Mouse (Mus musculus) heart, postnatal 25 days (tissue): ENCODE data around the gene Ttc16. TPM values are rescaled to one million over a fixed set of nuclear protein-coding genes. Genes with fewer than 3 reads are reported as not detected.
A peak's percentile ranks its signal among the peaks of the same experiment; 100 is the strongest.

ENCODE experiments used
- DNase-seq: peaks from one replicate; pipeline ENCODE4 v3.0.0; 2022; ENCODE audit warnings: low spot score
- intact Hi-C: fragments of 180-260 bp; cut with DNase I; formaldehyde crosslinking; loops from one replicate; pipeline ENCODE4 v1.15.1; 2025
- total RNA-seq, 2 experiments: library from RNA; stranded (reverse); gene quantifications; 2 replicates each; pipeline ENCODE4 v1.2.3; 2021

Ttc16 gene
- total RNA-seq, 2 experiments from 2014 or later: 0.10 to 0.17 TPM

DNA sequence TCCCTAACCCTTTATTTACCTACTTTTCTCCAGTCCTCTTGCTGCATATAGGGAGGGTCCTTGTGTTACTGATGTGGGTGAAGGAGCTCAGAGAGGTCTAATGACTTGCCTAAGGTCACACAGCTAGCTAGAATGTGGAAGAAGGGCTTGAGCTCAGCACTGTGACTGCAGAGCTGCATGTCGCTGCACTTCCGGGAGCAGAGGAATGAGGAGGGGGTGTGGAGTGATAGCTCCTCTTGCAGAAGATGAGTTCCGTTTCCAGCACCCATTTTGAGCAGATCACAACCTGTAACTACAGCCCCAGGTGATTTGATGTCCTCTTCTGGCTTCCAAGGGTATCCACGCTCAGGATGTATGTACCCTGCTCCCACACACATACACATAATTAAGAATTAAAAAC is 51.3 kb downstream of the Ttc16 start:
- intact Hi-C loops: no loop called here
- no peak for DNase-seq

DNA sequence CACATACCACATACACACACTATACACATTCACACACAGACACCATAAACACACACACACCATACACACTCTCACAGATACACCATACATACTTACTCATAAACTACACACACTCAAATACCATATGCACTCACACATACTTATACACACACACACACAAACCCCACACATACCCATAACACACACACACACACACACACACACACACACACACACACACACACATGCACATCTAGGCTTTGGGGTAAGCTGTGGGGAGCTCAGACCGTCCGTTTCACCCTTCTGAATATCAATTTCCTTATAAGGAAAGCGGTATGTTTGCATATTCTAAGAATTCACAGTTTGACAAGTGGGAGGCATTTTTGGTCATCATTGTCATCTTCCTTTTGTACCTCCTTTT is 52.9 kb downstream of the Ttc16 start:
- DNase-seq: no peak
- intact Hi-C loops: no loop called here

DNA sequence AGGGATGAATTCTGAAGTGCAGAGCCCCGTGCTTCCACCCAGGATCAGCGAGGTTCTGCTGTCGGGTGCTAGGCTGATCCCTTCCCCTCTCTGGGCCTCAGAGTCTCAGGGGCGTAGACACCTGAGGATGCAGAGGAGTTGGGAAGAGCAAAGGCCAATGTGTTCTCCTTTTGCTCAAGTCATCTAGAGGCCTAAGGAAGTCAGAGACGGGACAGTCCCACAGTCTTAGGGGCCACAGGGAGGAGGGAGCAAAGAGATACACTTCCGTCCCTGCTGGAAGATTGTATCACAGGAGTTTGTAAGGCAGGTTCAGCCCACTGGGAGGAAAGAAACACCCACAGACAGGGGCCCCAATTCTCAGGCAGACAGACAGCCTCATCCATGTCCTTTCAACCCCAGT is 53.4 kb downstream of the Ttc16 start:
- no peak for DNase-seq
- intact Hi-C loops: no loop called here

- DNase-seq: no peak
- intact Hi-C loops: no loop called here
Measured at GRCm38 (mm10) chr2:32720681-32721229, 54.7 kb downstream of the Ttc16 start, which contains the start of gene Sh2d3c. Sh2d3c (plus strand) TSS chr2:32721055.

- intact Hi-C loops: no loop called here
- DNase-seq: no peak
Measured at GRCm38 (mm10) chr2:32720053-32720452, 55.4 kb downstream of the Ttc16 start.

DNA sequence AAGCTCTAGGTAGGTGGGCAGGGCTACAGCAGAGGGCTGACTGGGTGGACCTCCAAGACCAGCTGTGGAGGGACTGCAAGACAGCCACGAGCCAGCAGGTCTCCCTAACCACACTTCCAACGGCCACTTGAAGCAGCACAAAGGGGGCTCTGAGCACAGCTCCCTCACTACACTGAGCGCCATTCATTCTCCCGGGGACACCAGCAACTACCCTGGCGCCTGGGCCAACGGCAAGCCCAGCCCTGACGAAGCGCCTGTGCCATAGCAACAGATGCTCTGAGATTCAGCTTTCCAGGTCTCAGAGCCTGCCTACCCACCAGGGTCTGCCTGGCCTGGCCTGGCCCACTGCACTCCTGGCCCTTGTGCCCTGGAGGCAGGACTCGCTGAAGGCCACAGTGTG is 56.7 kb downstream of the Ttc16 start:
- no peak for DNase-seq
- intact Hi-C loops: no loop called here

DNA sequence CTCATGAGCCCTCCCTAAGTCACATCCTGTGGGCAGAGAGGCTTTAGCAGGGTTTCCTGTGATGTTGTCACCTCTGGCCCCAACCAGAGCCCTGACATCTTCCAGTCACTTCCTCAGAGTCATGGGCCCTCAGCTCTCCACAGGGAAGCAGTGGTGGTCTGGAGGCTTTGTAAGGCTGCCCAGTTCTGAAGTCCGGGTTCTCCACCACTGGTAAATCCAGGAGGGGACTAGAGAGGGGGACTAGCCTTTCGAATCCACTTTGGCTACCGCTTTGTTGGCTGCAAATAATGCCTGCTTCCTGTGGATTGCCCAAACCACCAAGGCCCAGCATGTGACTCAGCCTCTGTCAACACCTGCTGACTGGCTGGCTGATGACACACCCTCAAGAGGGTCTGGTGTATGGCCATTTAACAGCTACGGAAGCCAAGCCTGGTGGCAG is 60.4 kb downstream of the Ttc16 start:
- intact Hi-C loops: loop anchor here (1.0 kb wide), 1 partner anchor 42 kb away; the partner anchor contains the start of gene Tor2a
- DNase-seq: peak; percentile 44

- intact Hi-C loops: loop anchor here (1.0 kb wide), 1 partner anchor 43 kb away; the partner anchor contains the start of gene Tor2a
- DNase-seq: no peak
Measured at GRCm38 (mm10) chr2:32714117-32714986, 61.1 kb downstream of the Ttc16 start.

GRCm38 (mm10) chr2:32712934-32713817 is 62.3 kb downstream of the Ttc16 start, which contains the start of gene Cdk9:
Cdk9 (minus strand) TSS chr2:32713076.
- intact Hi-C loops: loop anchor here (2.0 kb wide), 1 partner anchor 134 kb away; the partner anchor contains the start of gene Stxbp1
- peak; percentile 86 for DNase-seq

DNA sequence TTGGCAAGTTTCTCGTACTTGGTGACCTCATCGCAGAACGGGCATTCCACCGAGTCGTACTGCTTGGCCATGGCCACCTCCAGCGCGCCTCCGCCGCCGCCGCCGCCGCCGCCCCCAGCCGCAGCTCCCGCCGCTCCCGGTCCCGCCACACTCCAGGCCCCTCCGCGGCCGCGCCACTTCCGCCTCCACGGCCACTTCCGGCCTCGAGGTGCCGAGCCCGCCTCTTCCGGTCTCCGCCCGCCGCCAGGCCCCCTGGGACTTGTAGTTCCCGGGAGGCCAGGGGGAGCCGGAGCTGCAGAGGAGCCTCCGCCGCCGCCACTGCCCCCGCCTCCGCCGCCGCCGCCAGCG is 62.9 kb downstream of the Ttc16 start:
- intact Hi-C loops: loop anchor here (2.0 kb wide), 1 partner anchor 134 kb away; the partner anchor contains the start of gene Stxbp1
- DNase-seq: peak; percentile 92

- intact Hi-C loops: loop anchor here (2.0 kb wide), 1 partner anchor 135 kb away; the partner anchor contains the start of gene Stxbp1
- DNase-seq: peak; percentile 64
Measured at GRCm38 (mm10) chr2:32712108-32712551, 63.3 kb downstream of the Ttc16 start.

- DNase-seq: no peak
- intact Hi-C loops: loop anchor here (2.0 kb wide), 2 partner anchors 135 to 143 kb away; partner anchors contain the start of gene Stxbp1
Measured at GRCm38 (mm10) chr2:32711301-32712056, 64.0 kb downstream of the Ttc16 start.

- DNase-seq: no peak
- intact Hi-C loops: loop anchor here (2.0 kb wide), 1 partner anchor 144 kb away; no protein-coding TSS in a partner anchor
Measured at GRCm38 (mm10) chr2:32710425-32710824, 65.0 kb downstream of the Ttc16 start.

DNA sequence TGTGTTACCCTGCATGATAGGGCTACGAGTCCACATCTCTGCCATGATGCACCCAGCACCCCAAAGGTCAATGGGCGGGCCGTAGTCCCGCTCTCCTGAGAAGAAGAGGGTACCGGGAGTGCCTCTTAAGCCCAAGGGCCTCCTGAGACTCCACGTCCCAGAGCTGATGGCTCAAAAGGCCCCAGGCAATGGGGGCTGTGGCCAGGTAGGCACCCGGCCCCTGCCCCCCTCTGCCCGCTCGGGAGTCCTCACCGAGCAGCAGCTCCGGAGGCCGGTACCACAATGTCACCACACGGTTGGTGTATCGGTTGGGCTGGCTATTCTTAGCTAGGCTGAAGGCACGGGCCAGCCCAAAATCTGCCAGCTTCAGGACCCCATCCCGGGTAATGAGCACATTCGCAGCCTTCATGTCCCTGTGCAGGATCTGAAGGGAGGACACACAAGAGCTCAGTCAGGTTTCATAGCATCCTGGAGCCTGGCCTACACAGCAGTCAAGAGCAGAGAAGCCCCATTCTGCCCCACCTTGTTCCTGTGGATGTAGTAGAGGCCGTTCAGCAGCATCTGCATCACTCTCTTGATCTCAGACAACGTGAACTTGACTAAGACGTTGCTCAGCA is 65.8 kb downstream of the Ttc16 start:
- intact Hi-C loops: loop anchor here (2.0 kb wide), 2 partner anchors 15 to 145 kb away; no protein-coding TSS in a partner anchor
- no peak for DNase-seq

- intact Hi-C loops: loop anchor here (2.0 kb wide), 1 partner anchor 14 kb away; no protein-coding TSS in a partner anchor
- no peak for DNase-seq
Measured at GRCm38 (mm10) chr2:32708643-32709042, 66.8 kb downstream of the Ttc16 start.
